Mouse (Mus musculus) limb, embryonic 14.5 days (tissue): ENCODE measurements around the gene Esm1. TPM values are rescaled to one million over a fixed set of nuclear protein-coding genes. Genes with fewer than 3 reads are reported as not detected.

Source experiments
- ATAC-seq: fragments of 200-750 bp; cut with Nextera tagmentation; 2 replicates; pipeline ENCODE4 v1.8.0; 2017; ENCODE audit warnings: low read depth, moderate number of reproducible peaks, moderate TSS enrichment; ENCODE audit not compliant: low FRiP score
- DNase-seq: peaks from one replicate; pipeline ENCODE4 v3.0.0-alpha.2; 2015; ENCODE audit warnings: low spot score
- H3K27ac ChIP-seq: fragments of 300-500 bp; sonication (generic); replicated peaks from 2 replicates; pipeline ENCODE4 v1.5.1; 2014; ENCODE audit warnings: low read depth, mild to moderate bottlenecking, low read length, moderate library complexity, mixed read lengths
- H3K27me3 ChIP-seq: fragments of 300-500 bp; sonication (generic); 2 replicates; pipeline ENCODE4 v1.6.1; 2014; ENCODE audit warnings: low read length, mixed read lengths; ENCODE audit not compliant: control insufficient read depth, insufficient read depth
- H3K36me3 ChIP-seq: fragments of 300-500 bp; sonication (generic); 2 replicates; pipeline ENCODE4 v1.6.1; 2014; ENCODE audit warnings: mild to moderate bottlenecking, low read length, moderate library complexity, mixed read lengths; ENCODE audit not compliant: control insufficient read depth, insufficient read depth
- H3K4me1 ChIP-seq: fragments of 300-500 bp; sonication (generic); 2 replicates; pipeline ENCODE4 v1.6.1; 2014; ENCODE audit warnings: antibody characterized with exemption, low read length, mixed read lengths; ENCODE audit not compliant: control insufficient read depth, insufficient read depth
- H3K4me2 ChIP-seq: fragments of 300-500 bp; sonication (generic); replicated peaks from 2 replicates; pipeline ENCODE4 v1.6.1; 2014; ENCODE audit warnings: low read depth, mild to moderate bottlenecking, low read length, moderate library complexity; ENCODE audit not compliant: severe bottlenecking
- H3K4me3 ChIP-seq: fragments of 300-500 bp; sonication (generic); replicated peaks from 2 replicates; pipeline ENCODE4 v1.5.1; 2014; ENCODE audit warnings: low read length
- H3K9ac ChIP-seq: fragments of 300-500 bp; sonication (generic); 2 replicates; pipeline ENCODE4 v1.6.1; 2014; ENCODE audit warnings: mild to moderate bottlenecking, low read depth, low read length, moderate library complexity; ENCODE audit not compliant: severe bottlenecking
- H3K9me3 ChIP-seq: fragments of 300-500 bp; sonication (generic); 2 replicates; pipeline ENCODE4 v1.6.1; 2016; ENCODE audit warnings: low read length; ENCODE audit not compliant: control insufficient read depth
- POLR2A ChIP-seq: fragments of 200-500 bp; IDR thresholded peaks from 2 replicates; pipeline ENCODE4 v1.8.0; 2012; ENCODE audit warnings: inconsistent platforms, mild to moderate bottlenecking, moderate library complexity, borderline replicate concordance; ENCODE audit not compliant: insufficient read depth, insufficient read length; ENCODE audit errors: extremely low read depth
- WGBS: fragments of 180-500 bp; shearing (Covaris S2); extraction: QIAGEN DNeasy Blood & Tissue Kit; methylation state at CpG from one replicate; pipeline ENCODE4 v1.1.7; 2014; 5-methylcytosine and 5-hydroxymethylcytosine counted together
- polyA plus RNA-seq, 2 experiments: library from polyadenylated mRNA; depleted of rRNA in 1 of 2; stranded (reverse) in 1 of 2; unstranded in 1 of 2; fragments of >200 nt; fragmentation: Nextera tagmentation in 1 of 2; extraction: Ambion mirVana in 1 of 2; gene quantifications; 2 replicates each; pipeline versions ENCODE4 v1.2.1 to v1.2.3; 2012 to 2014

Gene Esm1
- polyA plus RNA-seq, 2 experiments = 2.2 to 2.3 TPM

- no peaks in the 10 kb centered on the region for H3K9me3 ChIP-seq
- no peak overlapping the region for H3K9ac ChIP-seq
- 71% methylated on average over 3 of the region's 3 CpGs for WGBS
- no peak overlapping the region for H3K4me2 ChIP-seq
- peaks cover 9% of the 10 kb centered on the region for H3K27me3 ChIP-seq
- H3K4me3 ChIP-seq = no peak overlapping the region
- ATAC-seq (no peak), DNase-seq (no peak)
- H3K36me3 ChIP-seq = no peaks in the 10 kb centered on the region
- no peak for TF ChIP-seq POLR2A
- no peak overlapping the region for H3K27ac ChIP-seq
- peaks cover 11% of the 10 kb centered on the region for H3K4me1 ChIP-seq
Measured at GRCm38 (mm10) chr13:113212401-113212800, 2.9 kb downstream of the Esm1 start.

- WGBS = 43% methylated on average over 3 of the region's 3 CpGs
- Histone ChIP-seq H3K9ac (no peak overlapping the region), H3K36me3 (no peaks in the 10 kb centered on the region), H3K4me3 (no peak overlapping the region), H3K27ac (no peak overlapping the region), H3K4me2 (no peak overlapping the region), H3K9me3 (no peaks in the 10 kb centered on the region), H3K4me1 (peaks cover 11% of the 10 kb centered on the region), H3K27me3 (peaks cover 9% of the 10 kb centered on the region)
- no peak for DNase-seq
- TF ChIP-seq POLR2A = no peak
- 0 out of 2 replicates have a peak, but pooled peaks have one; percentile 63 for ATAC-seq
Measured at GRCm38 (mm10) chr13:113213865-113214264, 4.4 kb downstream of the Esm1 start.

- TF ChIP-seq POLR2A = no peak
- no peak overlapping the region for H3K4me2 ChIP-seq
- DNase-seq = no peak
- no peaks in the 10 kb centered on the region for H3K27me3 ChIP-seq
- ATAC-seq = no peak
- no peaks in the 10 kb centered on the region for H3K4me1 ChIP-seq
- 60% methylated on average over 6 of the region's 6 CpGs for WGBS
- H3K36me3 ChIP-seq = no peaks in the 10 kb centered on the region
- no peak overlapping the region for H3K4me3 ChIP-seq
- no peak overlapping the region for H3K27ac ChIP-seq
- H3K9ac ChIP-seq = no peak overlapping the region
- H3K9me3 ChIP-seq = no peaks in the 10 kb centered on the region
Measured at GRCm38 (mm10) chr13:113221851-113222250, 12.4 kb downstream of the Esm1 start.

- Histone ChIP-seq H3K27ac (no peak overlapping the region), H3K36me3 (no peaks in the 10 kb centered on the region), H3K4me3 (no peak overlapping the region), H3K27me3 (no peaks in the 10 kb centered on the region), H3K9me3 (no peaks in the 10 kb centered on the region), H3K4me2 (no peak overlapping the region), H3K9ac (no peak overlapping the region), H3K4me1 (no peaks in the 10 kb centered on the region)
- ATAC-seq (no peak), DNase-seq (peak; percentile 48)
- TF ChIP-seq POLR2A = no peak
- WGBS = 45% methylated on average over 2 of the region's 2 CpGs
Measured at GRCm38 (mm10) chr13:113224105-113224504, 14.6 kb downstream of the Esm1 start.

- no peak for DNase-seq
- no peak for ATAC-seq
- Histone ChIP-seq H3K4me3 (no peak within 1 kb of the TSS), H3K36me3 (no peaks in the 10 kb centered on the region), H3K9me3 (no peaks in the 10 kb centered on the region), H3K4me1 (no peaks in the 10 kb centered on the region), H3K4me2 (no peak within 1 kb of the TSS), H3K9ac (no peak within 1 kb of the TSS), H3K27me3 (no peaks in the 10 kb centered on the region), H3K27ac (no peak within 1 kb of the TSS)
- TF ChIP-seq POLR2A = no peak
- WGBS = 57% methylated on average over 7 of the region's 7 CpGs
Measured at GRCm38 (mm10) chr13:113225811-113226210, 16.4 kb downstream of the Esm1 start, which contains the start of gene Gzmk. Gene Gzmk (minus strand): TSS chr13:113225908.

GRCm38 (mm10) chr13:113227076-113227475 is 17.6 kb downstream of the Esm1 start:
- H3K4me2 ChIP-seq = no peak overlapping the region
- H3K4me3 ChIP-seq = no peak overlapping the region
- no peak for TF ChIP-seq POLR2A
- H3K36me3 ChIP-seq = no peaks in the 10 kb centered on the region
- H3K27ac ChIP-seq = no peak overlapping the region
- H3K27me3 ChIP-seq = no peaks in the 10 kb centered on the region
- no peak for ATAC-seq
- no peak overlapping the region for H3K9ac ChIP-seq
- no peak for DNase-seq
- H3K4me1 ChIP-seq = no peaks in the 10 kb centered on the region
- no peaks in the 10 kb centered on the region for H3K9me3 ChIP-seq
- WGBS = 77% methylated on average over 4 of the region's 4 CpGs
